Mouse (Mus musculus): ENCODE data around the gene Pllp.

The Pllp gene

GRCm38 (mm10) chr8:94646165-94646564, 49.9 kb downstream of the Pllp start:
- no peak for DNase-seq

DNA sequence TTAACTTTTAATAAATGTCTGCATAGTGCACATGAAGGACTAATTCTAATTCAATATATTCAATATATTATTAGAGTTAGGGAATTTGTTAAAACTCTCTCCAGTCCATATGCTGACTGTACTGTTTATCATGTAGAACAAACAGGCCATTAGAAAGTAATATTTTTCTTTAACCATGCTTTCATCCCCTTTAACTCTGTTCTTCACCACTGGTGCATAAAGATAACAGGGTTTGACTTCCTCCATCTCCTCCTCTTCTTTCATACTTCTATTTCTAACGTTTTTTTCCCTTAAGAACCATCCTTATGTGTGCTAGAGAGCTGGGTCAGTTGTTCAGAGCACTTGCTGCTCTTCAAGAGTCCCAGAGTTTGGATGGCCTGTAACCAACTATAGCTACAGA, 50.9 kb downstream of the Pllp start:
- DNase-seq = no peak

- no peak for DNase-seq
These were observed 54.1 kb downstream of the Pllp start for GRCm38 (mm10) chr8:94641938-94642337.

DNA sequence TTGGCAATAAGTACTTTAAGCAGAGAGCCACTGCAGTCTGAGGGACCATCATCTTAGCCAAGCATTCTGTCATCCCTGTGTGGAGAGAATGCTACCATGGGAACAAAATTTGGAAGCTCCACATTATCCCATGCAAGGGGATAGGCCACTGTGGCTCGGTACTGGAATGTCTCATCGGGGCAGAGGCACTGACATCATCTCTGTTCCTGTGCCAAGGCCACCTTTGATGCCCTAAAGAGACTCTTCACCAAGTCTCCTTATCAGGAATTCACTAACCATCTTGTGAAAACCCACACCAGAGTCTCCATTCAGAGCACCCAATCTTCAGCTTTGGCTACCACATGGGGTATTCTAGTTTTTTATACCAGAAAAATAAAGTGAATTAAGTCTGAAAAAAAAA, 54.9 kb downstream of the Pllp start:
- no peak for DNase-seq

GRCm38 (mm10) chr8:94634211-94634610, 61.9 kb downstream of the Pllp start:
- DNase-seq = no peak

DNA sequence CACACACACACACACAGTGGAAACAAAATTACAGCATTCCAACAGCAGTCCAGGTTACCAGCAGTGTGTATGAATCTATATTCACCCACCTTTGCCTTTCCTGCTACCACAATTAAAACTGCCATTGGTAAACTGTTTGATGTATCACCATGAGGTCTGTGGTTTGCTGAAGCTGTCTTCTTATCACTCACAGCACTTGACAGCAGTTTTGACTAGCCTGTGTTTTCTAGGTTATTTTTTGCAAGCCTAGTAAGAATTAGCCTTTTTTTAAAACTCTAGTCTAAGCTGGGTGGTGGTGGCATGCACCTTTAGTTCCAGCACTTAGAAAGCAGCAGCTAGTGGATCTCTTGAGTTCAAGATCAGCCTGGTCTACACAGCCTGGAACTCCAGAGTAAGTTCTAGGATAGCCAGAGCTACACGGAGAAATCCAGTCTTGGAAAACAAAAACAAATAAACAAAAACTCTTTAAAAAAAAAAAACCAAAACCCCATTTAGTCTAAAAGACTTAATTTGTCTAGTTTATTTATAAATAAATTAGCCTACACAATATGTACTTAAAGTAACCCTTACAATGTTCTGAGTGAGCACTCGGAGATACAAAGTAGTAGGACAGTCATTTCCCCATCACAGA, 62.4 kb downstream of the Pllp start:
- DNase-seq = no peak
